Mouse (Mus musculus) layer of hippocampus, postnatal 14 days (tissue): Measurements from ENCODE around the gene Shld2. TPM values are rescaled to one million over a fixed set of nuclear protein-coding genes. Genes with fewer than 3 reads are reported as not detected.
"Not testable (repeated sequence)": the region's sequence is repeated elsewhere in the genome, so short reads cannot be mapped to it uniquely, and the experiment has no call there.

Experiments used
- DNase-seq, 2 experiments: peaks; one replicate each; pipeline ENCODE4 v3.0.0; 2021 to 2022; ENCODE audit warnings: low spot score in 2 of 2, mixed read lengths in 1 of 2
- total RNA-seq, 2 experiments: library from RNA; stranded (reverse); gene quantifications; 2 replicates each; pipeline ENCODE4 v1.2.3; 2021

Gene Shld2
- total RNA-seq, 2 experiments from 2014 or later: 9.7 to 14.5 TPM

GRCm38 (mm10) chr14:34323576-34324085 lies 13.3 kb upstream of the Shld2 start:
- DNase-seq: no peak

- no peak for DNase-seq
Measured at GRCm38 (mm10) chr14:34318113-34318512, 7.8 kb upstream of the Shld2 start.

DNA sequence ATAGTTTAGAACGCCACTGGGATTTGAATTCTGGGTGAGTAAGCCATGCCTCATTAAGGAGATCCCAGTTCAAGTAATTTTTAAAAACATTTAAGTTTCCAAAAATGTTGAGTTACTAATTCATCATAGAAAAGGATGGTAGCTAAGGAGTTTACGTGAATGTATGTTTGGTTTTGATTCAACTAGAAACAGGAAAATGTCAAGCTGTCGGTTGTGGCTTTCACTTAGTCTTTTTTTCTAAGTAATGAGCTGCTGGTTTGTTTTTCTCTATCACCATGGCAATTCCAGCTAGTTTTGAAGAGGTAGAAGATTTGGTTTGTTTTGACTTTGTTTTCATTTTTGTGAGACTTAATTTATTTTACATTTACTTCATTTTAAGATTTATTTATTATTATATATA lies 7.1 kb upstream of the Shld2 start:
- DNase-seq: no peak

- DNase-seq: no peak
Measured at GRCm38 (mm10) chr14:34316346-34316745, 6.1 kb upstream of the Shld2 start.

- no peak for DNase-seq
Measured at GRCm38 (mm10) chr14:34314796-34315195, 4.5 kb upstream of the Shld2 start.

GRCm38 (mm10) chr14:34314383-34314782 lies 4.1 kb upstream of the Shld2 start:
- DNase-seq: not testable (repeated sequence)

GRCm38 (mm10) chr14:34313612-34314011 lies 3.3 kb upstream of the Shld2 start:
- DNase-seq: no peak

DNA sequence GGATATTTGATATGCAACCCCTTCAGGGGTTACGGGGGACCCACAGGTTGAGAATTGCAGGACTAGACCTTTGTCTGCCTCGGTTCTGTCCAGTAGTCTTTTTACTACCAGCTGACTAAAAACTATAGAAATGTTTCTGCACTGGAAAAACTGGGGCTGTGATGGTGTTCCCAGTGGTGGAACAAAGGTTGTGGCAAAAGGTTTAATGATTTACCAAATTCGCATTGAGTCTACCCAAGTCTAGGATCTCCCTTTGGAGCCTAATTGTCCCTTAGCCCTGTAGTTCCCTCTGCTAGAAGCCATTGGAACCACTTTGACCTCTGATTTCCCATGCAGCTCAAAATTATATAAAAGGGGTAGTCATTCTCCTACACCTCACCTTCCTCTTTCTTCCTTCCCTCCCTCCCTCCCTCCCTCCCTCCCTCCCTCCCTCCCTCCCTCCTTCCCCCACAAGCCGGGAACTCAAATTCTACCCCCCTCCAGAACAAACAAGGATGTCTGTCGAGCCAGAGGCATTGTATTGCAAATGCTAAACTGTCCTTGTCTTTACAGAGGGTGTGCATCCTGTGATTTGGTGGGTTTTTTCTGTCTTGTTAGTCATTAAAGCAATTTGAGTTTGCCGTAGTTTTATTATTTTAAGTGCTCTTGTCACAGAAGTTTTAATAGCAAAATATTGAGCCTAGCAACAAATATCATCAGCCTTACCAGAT lies 2.2 kb upstream of the Shld2 start:
- no peak for DNase-seq

DNA sequence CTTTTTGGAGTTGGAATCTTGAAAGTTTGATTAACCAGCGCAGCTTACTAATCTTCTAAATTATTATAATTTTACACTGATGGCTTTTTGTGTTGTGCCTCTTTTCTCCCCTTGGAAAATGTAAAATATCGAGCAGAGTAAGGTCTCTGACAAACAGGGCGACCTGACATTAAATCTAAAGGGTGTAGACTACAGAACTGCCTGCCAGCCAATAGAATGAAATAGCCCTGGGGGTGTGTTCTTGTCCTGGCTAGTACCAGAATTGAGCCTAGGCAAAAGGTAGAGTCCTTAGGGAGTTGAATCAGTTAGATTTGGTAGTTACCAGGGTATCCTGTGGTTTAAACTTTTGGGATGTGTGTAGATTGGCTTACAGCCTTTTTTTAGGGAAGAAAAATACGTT lies 1.4 kb upstream of the Shld2 start:
- DNase-seq: no peak

DNA sequence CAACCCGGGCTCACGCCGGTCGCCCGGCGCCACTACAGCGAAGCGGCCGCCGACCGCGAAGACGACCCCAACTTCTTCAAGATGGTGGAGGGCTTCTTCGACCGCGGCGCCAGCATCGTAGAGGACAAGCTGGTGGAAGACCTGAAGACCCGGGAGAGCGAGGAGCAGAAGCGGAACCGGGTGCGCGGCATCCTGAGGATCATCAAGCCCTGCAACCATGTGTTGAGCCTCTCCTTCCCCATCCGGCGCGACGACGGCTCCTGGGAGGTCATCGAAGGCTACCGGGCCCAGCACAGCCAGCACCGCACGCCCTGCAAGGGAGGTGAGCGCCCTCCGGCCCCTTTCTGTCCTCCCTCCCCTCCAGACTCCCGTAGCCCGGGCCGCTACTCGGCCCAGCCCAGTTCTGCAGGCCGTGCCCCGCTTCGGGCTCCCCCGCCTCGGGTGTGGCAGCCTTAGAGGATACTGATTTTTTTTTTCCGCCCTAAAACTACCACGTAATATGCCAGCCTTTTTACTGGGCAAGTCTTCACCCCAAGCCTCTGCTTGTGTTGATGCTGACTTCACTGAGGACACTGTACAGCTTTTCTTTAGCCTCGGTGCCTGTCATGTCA lies 833 bp upstream of the Shld2 start:
- peak in 1 of 2 experiments; percentile 26 for DNase-seq

DNA sequence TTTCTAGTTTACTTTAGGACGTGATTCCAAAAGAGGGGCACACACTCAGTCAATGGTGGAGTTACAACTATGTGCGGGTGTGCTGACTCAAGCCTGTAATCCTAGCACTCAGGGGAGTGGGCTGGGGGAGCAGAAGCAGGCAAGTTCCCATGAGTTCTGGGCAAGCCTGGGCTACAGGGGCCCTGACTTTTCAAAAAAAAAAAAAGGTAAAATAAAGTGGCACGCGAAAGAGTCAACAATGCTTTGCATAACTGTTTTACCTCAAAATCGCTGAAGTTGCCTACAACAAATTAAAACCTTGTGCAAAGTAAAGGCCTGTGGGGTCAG lies 423 bp downstream of the Shld2 start:
- DNase-seq: no peak

DNA sequence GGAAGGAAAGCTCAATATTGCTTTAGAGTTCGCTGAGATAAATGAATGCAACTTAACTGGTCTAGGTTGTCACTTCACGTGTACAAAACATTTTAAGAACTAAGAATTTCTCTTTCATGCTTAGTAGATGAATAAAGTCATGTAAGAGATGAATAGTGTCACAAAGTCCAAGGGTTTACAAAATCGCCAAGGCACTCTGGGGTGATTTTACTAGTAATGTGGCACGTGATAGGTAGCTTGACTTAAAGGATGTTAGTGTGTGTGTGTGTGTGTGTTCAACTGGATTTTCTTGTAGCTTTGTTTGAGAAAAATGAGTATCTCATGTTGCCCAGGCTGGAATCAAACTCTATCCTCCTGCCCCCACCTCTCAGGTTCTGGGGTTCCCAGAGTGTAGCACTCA lies 1.0 kb downstream of the Shld2 start:
- DNase-seq: no peak

DNA sequence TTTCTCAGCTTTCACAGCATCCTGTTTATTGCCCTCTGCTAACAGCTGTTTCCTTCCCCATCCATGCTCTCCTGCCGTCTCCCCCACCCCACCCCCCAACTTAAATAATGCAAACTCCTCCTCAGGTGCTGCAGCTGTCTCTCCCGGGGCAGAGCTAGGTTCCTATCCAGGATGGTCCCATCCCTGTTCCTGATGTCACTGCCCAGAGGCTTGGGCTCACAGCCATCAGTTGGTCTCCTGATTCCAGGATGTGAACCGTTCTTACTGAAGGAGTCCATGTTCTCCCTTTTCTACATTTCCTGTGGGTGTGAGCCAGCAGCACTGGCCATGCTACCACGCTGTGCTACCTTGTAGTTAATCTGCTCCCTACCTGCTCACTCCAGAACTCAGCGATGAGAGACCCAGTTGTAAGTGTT lies 7.0 kb downstream of the Shld2 start:
- DNase-seq: no peak

DNA sequence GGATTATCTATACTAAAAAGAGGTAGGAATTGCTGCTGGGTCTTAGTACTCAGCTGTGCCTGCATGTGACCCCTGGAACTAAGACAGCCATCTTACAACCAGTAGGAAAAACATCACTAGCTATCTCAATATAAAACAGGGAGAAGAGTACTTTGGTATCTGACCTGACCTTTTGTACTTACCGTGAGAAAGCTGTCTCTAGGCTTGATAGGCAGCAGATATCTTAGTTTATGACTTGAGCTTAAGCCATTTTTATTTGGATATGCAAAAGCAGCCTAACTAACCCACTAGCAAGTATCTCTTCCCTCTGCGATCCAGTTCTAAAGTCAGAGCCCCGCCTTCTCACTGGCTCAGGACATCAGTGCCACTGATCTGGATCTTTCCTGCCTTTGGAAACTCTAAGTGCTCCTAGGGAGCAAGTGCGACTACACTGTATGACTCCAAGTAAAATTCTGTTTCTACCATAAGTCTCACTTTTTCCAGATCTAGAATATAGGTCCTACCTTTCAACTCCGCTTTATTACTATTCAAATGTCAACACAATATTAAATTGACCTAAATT lies 7.5 kb downstream of the Shld2 start:
- no peak for DNase-seq

DNA sequence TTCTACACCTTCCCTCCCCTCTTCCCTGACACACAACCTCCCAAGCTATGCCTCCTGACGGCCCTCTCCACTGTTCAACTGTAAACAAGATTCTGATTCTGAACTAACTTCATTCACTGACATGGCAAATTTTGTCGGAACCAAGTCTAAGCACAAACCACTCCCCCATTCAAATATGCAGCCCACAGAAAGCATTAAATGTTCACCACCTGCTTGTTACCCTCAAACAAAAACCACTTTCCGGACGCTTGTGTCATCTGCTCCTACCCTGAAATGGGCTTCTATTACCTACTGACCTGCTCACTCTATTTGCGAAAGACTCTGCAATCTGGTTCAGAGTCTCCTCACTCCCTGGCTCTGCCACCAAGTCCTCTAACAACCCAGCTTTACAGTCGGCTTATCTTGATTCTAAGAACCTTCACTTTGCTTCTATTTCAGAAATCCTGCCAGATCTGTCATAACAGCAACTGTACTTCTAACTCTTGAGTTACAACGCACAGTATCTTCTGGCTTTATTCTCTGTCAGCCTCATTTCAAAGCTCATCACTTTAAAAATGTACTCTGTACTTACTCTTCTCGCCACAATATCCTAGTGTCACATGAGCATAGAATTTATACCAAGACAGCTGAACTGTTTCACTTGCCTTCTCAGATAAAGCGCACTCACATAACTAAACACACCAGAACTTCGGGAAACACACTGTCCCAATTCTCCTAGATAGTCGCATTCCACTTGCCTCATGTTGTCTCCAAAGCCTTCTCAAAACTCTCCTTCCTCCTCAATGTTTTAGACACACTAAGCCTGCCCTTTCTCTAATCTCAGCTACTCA lies 11.2 kb downstream of the Shld2 start:
- DNase-seq: no peak

GRCm38 (mm10) chr14:34297634-34298033 lies 12.7 kb downstream of the Shld2 start:
- no peak for DNase-seq

DNA sequence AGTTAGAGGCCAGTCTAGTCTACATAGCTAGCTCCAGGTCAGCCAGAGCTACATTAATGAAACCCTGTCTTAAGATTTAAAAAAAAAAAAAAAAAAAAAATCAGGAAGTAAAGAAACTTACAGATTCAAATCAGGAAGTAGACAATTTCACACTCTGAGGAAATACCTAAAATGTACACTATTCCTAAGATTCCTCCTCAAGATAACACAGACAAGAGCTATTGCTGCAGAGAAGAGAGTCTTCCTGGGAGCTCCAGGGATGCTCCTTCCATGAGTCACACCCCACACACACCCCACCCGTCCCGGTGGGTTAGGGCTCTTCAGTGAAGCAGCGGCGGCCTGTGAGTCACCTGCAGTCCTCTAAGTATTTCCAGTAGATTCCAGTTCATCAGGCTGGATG lies 13.3 kb downstream of the Shld2 start:
- DNase-seq: no peak

DNA sequence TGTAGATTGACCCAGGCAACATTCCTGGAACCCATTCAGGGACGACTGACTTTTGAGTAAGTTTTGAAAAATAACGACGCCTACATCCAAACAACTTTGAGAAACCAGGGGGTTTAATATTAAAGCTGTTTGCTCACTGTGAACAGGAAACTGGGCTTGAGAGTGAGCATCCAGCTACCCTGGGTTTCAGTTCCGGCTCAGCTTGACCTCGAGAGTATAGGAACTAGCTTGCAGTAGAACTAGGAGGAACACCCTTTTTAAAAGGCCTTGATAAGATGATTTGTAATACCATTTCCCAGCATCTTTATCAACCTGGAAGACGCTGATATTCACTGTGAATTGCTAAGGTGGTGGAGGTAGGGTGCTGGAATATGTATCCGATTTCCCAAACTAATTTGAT lies 13.9 kb downstream of the Shld2 start:
- DNase-seq: no peak

DNA sequence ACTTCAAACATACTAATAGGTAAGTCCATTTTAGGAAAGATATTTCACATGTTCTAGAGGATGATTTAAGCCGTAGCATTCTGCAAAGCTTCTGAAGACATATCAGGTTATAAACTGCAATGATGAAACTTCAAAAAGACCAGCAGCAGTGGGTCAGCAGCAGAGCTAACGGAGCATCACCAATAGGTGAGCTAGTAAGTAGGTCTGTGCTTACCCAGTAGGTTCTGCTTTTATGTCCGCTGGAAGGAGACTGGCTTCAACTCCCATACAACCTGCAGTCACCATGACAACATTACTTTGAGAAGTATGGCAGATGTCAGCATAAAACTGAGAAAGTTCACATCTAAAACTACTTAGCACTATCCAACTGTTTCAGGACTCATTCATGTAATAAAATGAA lies 16.7 kb downstream of the Shld2 start:
- DNase-seq: no peak

DNA sequence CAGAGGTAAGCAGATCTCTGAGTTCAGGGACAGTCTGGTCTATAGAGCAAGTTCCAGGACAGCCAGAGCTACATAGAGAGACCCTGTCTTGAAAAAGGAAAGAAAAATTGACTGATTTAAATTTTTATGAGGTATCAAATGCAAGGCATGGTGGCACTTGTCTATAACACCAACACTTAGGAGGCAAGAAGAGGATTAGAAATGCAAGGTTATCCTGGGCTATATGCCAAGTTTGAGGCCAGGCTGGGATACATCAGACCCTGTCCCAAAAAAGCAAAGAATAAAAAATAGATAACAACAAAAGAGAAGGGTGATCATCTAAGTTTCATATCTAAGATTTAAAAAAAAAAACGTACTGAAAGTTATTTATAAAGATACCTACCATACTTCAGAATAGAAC lies 20.1 kb downstream of the Shld2 start:
- DNase-seq: no peak

DNA sequence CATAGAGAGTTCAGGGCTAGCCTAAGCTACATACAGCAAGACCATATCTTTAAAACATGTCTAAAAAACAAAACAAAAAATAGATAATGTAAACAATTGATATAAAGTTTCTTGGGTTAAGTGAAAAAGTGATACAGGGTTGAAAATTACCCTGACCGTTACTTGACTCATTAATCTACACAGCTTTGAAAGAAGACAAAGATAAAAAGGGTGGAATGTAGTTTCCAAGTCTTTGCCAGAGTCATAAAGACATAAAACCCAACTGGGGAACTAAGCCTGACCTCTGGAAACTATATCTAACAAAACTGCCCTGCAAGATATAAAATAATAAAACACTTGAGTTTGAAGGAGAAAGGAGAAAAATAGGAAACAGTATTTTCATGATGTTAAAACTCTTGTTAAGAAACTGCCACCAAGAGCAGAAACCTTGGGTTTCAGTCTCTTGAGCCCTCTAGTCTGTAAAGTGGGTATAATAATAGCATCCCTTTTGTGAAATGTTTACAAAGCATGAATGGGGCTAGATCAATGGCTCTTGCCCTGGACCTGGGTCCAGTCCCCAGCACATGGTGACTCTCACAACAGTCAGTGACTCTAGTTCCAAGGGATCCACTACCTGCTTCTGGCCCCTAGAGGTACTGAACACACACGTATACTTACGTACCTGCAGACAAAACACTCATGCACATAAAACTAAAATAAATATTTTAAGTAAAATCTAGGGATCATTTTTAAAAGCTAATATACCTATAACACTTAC lies 20.9 kb downstream of the Shld2 start:
- no peak for DNase-seq
